Mouse (Mus musculus): ENCODE data around the gene Arntl. TPM values are rescaled to one million over a fixed set of nuclear protein-coding genes. Genes with fewer than 3 reads are reported as not detected.

Gene Arntl
- total RNA-seq, 2 experiments from 2014 or later, result 8.6 to 9.6 TPM

Other genes starting within 250 kb of the Arntl start
- 10 to 100 TPM; 11.3 to 12.3 TPM for gene Btbd10, start 161.9 kb downstream of the Arntl start, total RNA-seq (2021)
- gene Pth, start 181.1 kb downstream of the Arntl start, total RNA-seq (2021), result not detected